Mouse (Mus musculus) hindbrain, postnatal 0 days (tissue): ENCODE results near the gene Ccr5. TPM values are rescaled to one million over a fixed set of nuclear protein-coding genes. Genes with fewer than 3 reads are reported as not detected.
"Not testable (repeated sequence)": the region's sequence is repeated elsewhere in the genome, so short reads cannot be mapped to it uniquely, and the experiment has no call there.

ENCODE experiments used
- ATAC-seq: fragments of 200-750 bp; cut with Nextera tagmentation; 2 replicates; pipeline ENCODE4 v1.8.0; 2017; ENCODE audit warnings: mild to moderate bottlenecking, moderate TSS enrichment, moderate library complexity
- DNase-seq: peaks from one replicate; pipeline ENCODE4 v3.0.0-alpha.2; 2015; ENCODE audit warnings: low spot score
- H3K27ac ChIP-seq: fragments of 300-500 bp; sonication (generic); 2 replicates; pipeline ENCODE4 v1.5.1; 2014; ENCODE audit warnings: mild to moderate bottlenecking
- H3K27me3 ChIP-seq: fragments of 300-500 bp; sonication (generic); 2 replicates; pipeline ENCODE4 v1.6.1; 2014; ENCODE audit warnings: low read length, mixed read lengths; ENCODE audit not compliant: insufficient read depth
- H3K36me3 ChIP-seq: fragments of 300-500 bp; sonication (generic); 2 replicates; pipeline ENCODE4 v1.6.1; 2014; ENCODE audit warnings: low read length, mixed read lengths; ENCODE audit not compliant: insufficient read depth
- H3K4me1 ChIP-seq: fragments of 300-500 bp; sonication (generic); 2 replicates; pipeline ENCODE4 v1.6.1; 2014; ENCODE audit warnings: antibody characterized with exemption, low read length, mixed read lengths; ENCODE audit not compliant: insufficient read depth
- H3K4me2 ChIP-seq: fragments of 300-500 bp; sonication (generic); 2 replicates; pipeline ENCODE4 v1.6.1; 2014; ENCODE audit warnings: low read depth, mild to moderate bottlenecking, low read length, moderate library complexity, mixed read lengths
- H3K4me3 ChIP-seq: fragments of 300-500 bp; sonication (generic); 2 replicates; pipeline ENCODE4 v1.5.1; 2014; ENCODE audit warnings: low read length
- H3K9ac ChIP-seq: fragments of 300-500 bp; sonication (generic); replicated peaks from 2 replicates; pipeline ENCODE4 v1.6.1; 2014; ENCODE audit warnings: mild to moderate bottlenecking, low read length, moderate library complexity, mixed read lengths
- H3K9me3 ChIP-seq: fragments of 300-500 bp; sonication (generic); 2 replicates; pipeline ENCODE4 v1.6.1; 2016; ENCODE audit warnings: low read length, mixed read lengths
- CTCF ChIP-seq: IDR thresholded peaks from 2 replicates; pipeline ENCODE4 v1.5.1; 2016; ENCODE audit warnings: antibody characterized with exemption, control low read depth, low read depth
- WGBS: fragments of 180-500 bp; shearing (Covaris S2); extraction: QIAGEN DNeasy Blood & Tissue Kit; methylation state at CpG from one replicate; pipeline ENCODE4 v1.1.7; 2014; 5-methylcytosine and 5-hydroxymethylcytosine counted together
- polyA plus RNA-seq: library from polyadenylated mRNA; unstranded; fragments of >200 nt; fragmentation: Nextera tagmentation; extraction: Ambion mirVana; gene quantifications from 2 replicates; pipeline ENCODE4 v1.2.1, GENCODE M21; 2015
- total RNA-seq: library from RNA; depleted of rRNA; stranded (reverse); fragments of >200 nt; gene quantifications from 2 replicates; pipeline ENCODE4 v1.2.3, GENCODE M21; 2014

Ccr5 gene
- total and polyA plus RNA-seq, 2 experiments from 2014 or later = 0.37 to 0.81 TPM

DNA sequence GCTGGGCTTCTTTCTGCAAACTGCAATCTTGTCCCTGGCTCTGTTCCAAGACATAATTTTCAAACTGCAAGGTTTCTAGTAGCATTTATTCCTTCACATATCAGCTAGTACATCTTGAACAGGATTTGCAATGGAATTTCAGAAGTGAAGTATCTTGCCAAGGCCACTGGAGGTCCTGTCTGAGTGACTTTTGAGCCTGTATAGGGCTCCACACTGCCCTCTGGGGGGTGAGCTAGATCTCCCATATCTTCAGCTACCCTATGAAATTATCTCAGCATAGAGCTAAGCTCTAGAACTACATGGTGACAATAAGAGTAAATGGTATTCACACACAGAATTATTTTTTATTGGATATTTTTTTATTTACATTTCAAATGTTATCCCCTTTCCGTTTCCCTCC is 2.9 kb upstream of the Ccr5 start:
- no peak overlapping the region for H3K4me3 ChIP-seq
- H3K9ac ChIP-seq = no peak overlapping the region
- no peaks in the 10 kb centered on the region for H3K9me3 ChIP-seq
- H3K36me3 ChIP-seq = no peaks in the 10 kb centered on the region
- H3K4me1 ChIP-seq = no peaks in the 10 kb centered on the region
- ATAC-seq = no peak
- no peak overlapping the region for H3K4me2 ChIP-seq
- no peak overlapping the region for H3K27ac ChIP-seq
- 85% methylated on average over 1 of the region's 1 CpGs for WGBS
- TF ChIP-seq CTCF = peak; percentile 34; the same call in 1 of the 2 replicates
- DNase-seq = no peak
- no peaks in the 10 kb centered on the region for H3K27me3 ChIP-seq

DNA sequence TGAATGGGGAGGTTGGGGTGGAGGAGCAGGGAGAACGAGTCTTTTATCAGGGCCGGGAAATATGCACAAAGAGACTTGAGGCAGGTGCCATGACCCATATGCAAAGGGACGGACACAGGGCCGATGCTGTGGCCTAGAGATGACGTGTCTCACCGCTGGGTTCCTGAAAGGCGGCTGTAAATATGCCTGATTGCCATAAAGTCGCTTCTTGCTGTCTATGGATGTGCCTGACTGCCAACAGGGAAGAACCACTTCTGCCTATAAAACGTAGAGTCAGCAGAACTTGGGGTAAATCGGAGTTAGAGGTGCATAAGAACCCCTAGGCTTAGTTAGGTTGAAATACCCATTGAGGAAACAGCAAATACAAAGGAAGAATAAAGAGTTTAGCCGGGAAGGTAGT is 4.2 kb downstream of the Ccr5 start:
- no peaks in the 10 kb centered on the region for H3K36me3 ChIP-seq
- ATAC-seq (no peak), DNase-seq (no peak)
- no peak overlapping the region for H3K4me2 ChIP-seq
- WGBS = 71% methylated on average over 11 of the region's 11 CpGs
- H3K27ac ChIP-seq = no peak overlapping the region
- H3K4me1 ChIP-seq = no peaks in the 10 kb centered on the region
- H3K27me3 ChIP-seq = no peaks in the 10 kb centered on the region
- no peak overlapping the region for H3K4me3 ChIP-seq
- H3K9me3 ChIP-seq = no peaks in the 10 kb centered on the region
- TF ChIP-seq CTCF = no peak
- no peak overlapping the region for H3K9ac ChIP-seq

DNA sequence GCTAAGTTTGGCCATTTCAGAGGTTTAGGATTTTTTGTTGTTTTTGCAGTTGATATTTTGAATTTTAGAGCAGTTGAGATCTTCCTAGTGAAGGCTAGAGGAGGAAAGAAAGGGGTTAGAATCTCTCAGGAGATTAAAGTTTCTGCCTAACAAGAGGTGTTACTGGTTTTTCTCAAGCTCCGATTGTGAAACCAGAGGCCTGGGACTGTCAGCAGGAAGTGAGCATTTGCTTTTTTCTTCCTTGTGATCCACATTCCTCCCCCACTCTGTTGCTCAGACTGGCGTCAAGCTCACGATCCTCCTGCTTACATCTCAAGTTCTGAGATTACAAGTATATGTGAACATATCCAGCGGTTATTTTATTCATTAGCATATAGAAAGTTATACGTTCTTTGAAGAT is 5.0 kb downstream of the Ccr5 start:
- Histone ChIP-seq H3K4me2 (no peak overlapping the region), H3K27me3 (no peaks in the 10 kb centered on the region), H3K9me3 (no peaks in the 10 kb centered on the region), H3K36me3 (no peaks in the 10 kb centered on the region), H3K27ac (no peak overlapping the region), H3K4me1 (no peaks in the 10 kb centered on the region), H3K4me3 (no peak overlapping the region), H3K9ac (no peak overlapping the region)
- ATAC-seq = no peak
- WGBS = 65% methylated on average over 5 of the region's 5 CpGs
- no peak for DNase-seq
- no peak for TF ChIP-seq CTCF

DNA sequence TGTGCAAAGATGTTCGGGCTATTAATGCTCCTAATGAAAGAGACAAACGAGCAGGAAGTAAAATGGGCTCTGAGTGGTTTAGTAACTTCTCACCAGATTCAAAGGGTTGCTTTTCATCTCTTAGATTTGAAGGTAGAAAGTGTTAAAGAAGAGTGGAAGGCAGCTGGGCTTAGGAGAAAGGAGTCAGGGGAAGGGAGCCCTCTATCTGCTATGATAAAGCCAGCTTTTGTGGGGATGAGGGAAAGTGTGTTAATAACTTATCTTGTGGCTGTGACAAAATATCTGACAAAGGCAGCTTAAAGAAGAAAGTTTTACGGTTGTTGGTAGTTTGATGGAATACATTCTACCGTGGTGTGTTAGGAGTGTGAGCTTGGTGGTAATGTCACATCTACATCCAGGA is 6.1 kb downstream of the Ccr5 start:
- no peaks in the 10 kb centered on the region for H3K27me3 ChIP-seq
- no peaks in the 10 kb centered on the region for H3K9me3 ChIP-seq
- ATAC-seq (no peak), DNase-seq (peak; percentile 3)
- no peak for TF ChIP-seq CTCF
- no peaks in the 10 kb centered on the region for H3K4me1 ChIP-seq
- H3K4me2 ChIP-seq = no peak overlapping the region
- H3K36me3 ChIP-seq = no peaks in the 10 kb centered on the region
- no peak overlapping the region for H3K4me3 ChIP-seq
- 70% methylated on average over 4 of the region's 4 CpGs for WGBS
- no peak overlapping the region for H3K9ac ChIP-seq
- no peak overlapping the region for H3K27ac ChIP-seq

DNA sequence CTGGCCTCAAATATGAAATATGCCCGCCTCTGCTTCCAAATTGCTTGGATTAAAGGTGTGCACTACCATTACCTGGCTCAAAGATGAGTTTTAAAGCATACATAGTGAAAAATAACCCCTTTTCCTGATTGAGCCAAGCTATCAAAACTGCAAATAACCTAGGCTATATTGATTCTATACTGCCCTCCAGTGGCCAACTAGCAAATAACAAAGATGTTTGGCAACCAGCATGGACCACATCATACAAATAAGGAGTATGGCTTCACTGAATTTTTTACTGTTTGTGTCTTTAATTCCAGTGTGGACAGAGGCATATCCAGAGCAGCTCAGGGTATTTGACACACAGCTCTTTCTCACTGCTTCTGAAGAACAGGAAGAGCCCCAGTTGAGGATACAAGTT is 7.0 kb downstream of the Ccr5 start:
- no peak for ATAC-seq
- Histone ChIP-seq H3K27me3 (no peaks in the 10 kb centered on the region), H3K4me1 (no peaks in the 10 kb centered on the region), H3K27ac (no peak overlapping the region), H3K4me2 (no peak overlapping the region), H3K4me3 (no peak overlapping the region), H3K9ac (no peak overlapping the region), H3K9me3 (no peaks in the 10 kb centered on the region), H3K36me3 (no peaks in the 10 kb centered on the region)
- 4% methylated on average over 1 of the region's 1 CpGs for WGBS
- DNase-seq = peak; percentile 83
- peak; percentile 76 for TF ChIP-seq CTCF

DNA sequence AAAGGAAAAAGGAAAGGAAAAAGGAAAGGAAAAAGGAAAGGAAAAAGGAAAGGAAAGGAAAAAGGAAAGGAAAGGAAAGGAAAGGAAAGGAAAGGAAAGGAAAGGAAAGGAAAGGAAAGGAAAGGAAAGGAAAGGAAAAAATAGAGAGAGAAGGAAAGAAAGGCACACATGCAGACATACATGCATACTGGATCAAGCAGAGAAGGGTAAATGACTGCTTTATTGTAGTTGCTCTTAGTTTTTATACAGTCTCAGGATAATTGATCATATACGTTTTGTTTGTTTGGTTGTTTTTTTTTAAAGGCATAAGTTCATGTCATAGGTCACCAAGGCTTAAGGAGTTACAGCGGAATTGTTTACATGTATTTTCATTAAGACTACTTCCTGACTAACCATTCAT is 11.6 kb downstream of the Ccr5 start:
- not testable (repeated sequence) for H3K27ac ChIP-seq, H3K9me3 ChIP-seq, ATAC-seq, H3K4me3 ChIP-seq, H3K27me3 ChIP-seq, H3K4me1 ChIP-seq, DNase-seq, H3K36me3 ChIP-seq, H3K9ac ChIP-seq, H3K4me2 ChIP-seq
- WGBS = 74% methylated on average over 2 of the region's 2 CpGs

DNA sequence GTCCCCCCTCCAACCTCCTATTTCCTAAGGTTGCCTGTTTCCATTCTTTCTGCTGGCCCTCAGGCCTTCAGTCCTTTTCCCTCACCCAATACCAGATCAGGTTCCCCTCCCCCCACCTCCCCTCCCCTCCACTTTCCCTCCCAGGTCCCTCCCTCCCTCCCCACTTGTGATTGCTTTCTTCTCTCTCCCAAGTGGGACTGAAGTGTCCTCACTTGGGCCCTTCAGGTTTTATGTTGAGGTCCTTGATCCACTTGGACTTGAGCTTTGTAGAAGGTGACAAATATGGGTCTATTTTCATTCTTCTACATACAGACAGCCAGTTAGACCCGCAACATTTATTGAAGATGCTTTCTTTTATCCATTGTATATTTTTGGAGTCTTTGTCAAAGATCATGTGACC is 13.6 kb downstream of the Ccr5 start:
- not testable (repeated sequence) for ATAC-seq, H3K36me3 ChIP-seq, DNase-seq, H3K4me2 ChIP-seq, H3K4me1 ChIP-seq, H3K27ac ChIP-seq, H3K9me3 ChIP-seq, H3K9ac ChIP-seq, H3K4me3 ChIP-seq, H3K27me3 ChIP-seq
- 98% methylated on average over 1 of the region's 1 CpGs for WGBS
